Mouse (Mus musculus) embryonic facial prominence, embryonic 13.5 days (tissue): Measurements from ENCODE around the gene Qars. TPM values are rescaled to one million over a fixed set of nuclear protein-coding genes. Genes with fewer than 3 reads are reported as not detected.

Source experiments
- ATAC-seq: fragments of 200-750 bp; cut with Nextera tagmentation; 2 replicates; pipeline ENCODE4 v1.8.0; 2017; ENCODE audit warnings: low read depth; ENCODE audit not compliant: insufficient number of reproducible peaks, insufficient read depth, low FRiP score, low TSS enrichment
- H3K27ac ChIP-seq: fragments of 300-500 bp; sonication (generic); 2 replicates; pipeline ENCODE4 v1.5.1; 2015; ENCODE audit warnings: moderate library complexity, mild to moderate bottlenecking, inconsistent platforms
- H3K27me3 ChIP-seq: fragments of 300-500 bp; sonication (generic); 2 replicates; pipeline ENCODE4 v1.6.1; 2015; ENCODE audit warnings: mild to moderate bottlenecking, inconsistent platforms
- H3K36me3 ChIP-seq: fragments of 300-500 bp; sonication (generic); 2 replicates; pipeline ENCODE4 v1.6.1; 2015; ENCODE audit warnings: mild to moderate bottlenecking, inconsistent platforms
- H3K4me1 ChIP-seq: fragments of 300-500 bp; sonication (generic); 2 replicates; pipeline ENCODE4 v1.6.1; 2015; ENCODE audit warnings: inconsistent platforms
- H3K4me2 ChIP-seq: fragments of 300-500 bp; sonication (generic); 2 replicates; pipeline ENCODE4 v1.6.1; 2015; ENCODE audit warnings: moderate library complexity, mild to moderate bottlenecking, inconsistent platforms
- H3K4me3 ChIP-seq: fragments of 300-500 bp; sonication (generic); 2 replicates; pipeline ENCODE4 v1.5.1; 2015; ENCODE audit warnings: mild to moderate bottlenecking, inconsistent platforms
- H3K9ac ChIP-seq: fragments of 300-500 bp; sonication (generic); 2 replicates; pipeline ENCODE4 v1.6.1; 2015; ENCODE audit warnings: mild to moderate bottlenecking, inconsistent platforms
- H3K9me3 ChIP-seq: fragments of 300-500 bp; sonication (generic); 2 replicates; pipeline ENCODE4 v1.6.1; 2016; ENCODE audit warnings: inconsistent platforms
- WGBS: fragments of 180-500 bp; shearing (Covaris S2); methylation state at CpG from one replicate; pipeline ENCODE4 v1.1.7; 2015; ENCODE audit warnings: mixed read lengths; 5-methylcytosine and 5-hydroxymethylcytosine counted together
- polyA plus RNA-seq: library from polyadenylated mRNA; unstranded; fragments of >200 nt; fragmentation: Nextera tagmentation; extraction: Ambion mirVana; gene quantifications from 2 replicates; pipeline ENCODE4 v1.2.1, GENCODE M21; 2015

Gene Qars
- polyA plus RNA-seq, 1 experiment from 2014 or later: 124 TPM

GRCm38 (mm10) chr9:108478638-108479156 is 28.8 kb upstream of the Qars start:
- ATAC-seq: peak; percentile 71; the same call in 1 of the 2 replicates
- H3K36me3 ChIP-seq: peaks cover 32% of the 10 kb centered on the region
- no peaks in the 10 kb centered on the region for H3K27me3 ChIP-seq
- H3K4me1 ChIP-seq: peaks cover 26% of the 10 kb centered on the region
- H3K4me3 ChIP-seq: peak overlapping the region; percentile 68
- H3K9ac ChIP-seq: peak overlapping the region; percentile 75
- H3K4me2 ChIP-seq: peak overlapping the region; percentile 95
- peak overlapping the region; percentile 90 for H3K27ac ChIP-seq
- H3K9me3 ChIP-seq: no peaks in the 10 kb centered on the region
- WGBS: 1% methylated on average over 20 of the region's 20 CpGs

GRCm38 (mm10) chr9:108479241-108479640 is 28.3 kb upstream of the Qars start:
- Histone ChIP-seq H3K36me3 (peaks cover 37% of the 10 kb centered on the region), H3K27me3 (no peaks in the 10 kb centered on the region), H3K4me1 (peaks cover 26% of the 10 kb centered on the region), H3K9me3 (no peaks in the 10 kb centered on the region), H3K9ac (0 out of 2 replicates have a peak overlapping the region, but pooled peaks have one; percentile 75), H3K4me2 (peak overlapping the region; percentile 95), H3K4me3 (peak overlapping the region; percentile 68), H3K27ac (peak overlapping the region; percentile 90)
- WGBS: 36% methylated on average over 11 of the region's 11 CpGs
- ATAC-seq: 0 out of 2 replicates have a peak, but pooled peaks have one; percentile 4

- peaks cover 26% of the 10 kb centered on the region for H3K4me1 ChIP-seq
- peaks cover 41% of the 10 kb centered on the region for H3K36me3 ChIP-seq
- no peaks in the 10 kb centered on the region for H3K9me3 ChIP-seq
- peak within 1 kb of the TSS; percentile 68 for H3K4me3 ChIP-seq
- 9% methylated on average over 10 of the region's 10 CpGs for WGBS
- H3K4me2 ChIP-seq: peak within 1 kb of the TSS; percentile 95
- peak within 1 kb of the TSS; percentile 90 for H3K27ac ChIP-seq
- ATAC-seq: peak; percentile 15; the same call in 1 of the 2 replicates
- H3K27me3 ChIP-seq: no peaks in the 10 kb centered on the region
- peak within 1 kb of the TSS; percentile 86 for H3K9ac ChIP-seq
These were observed 27.7 kb upstream of the Qars start, which contains the start of gene Lamb2 for GRCm38 (mm10) chr9:108479721-108480351. TSS of gene Lamb2 (plus strand) at chr9:108479736.

- Histone ChIP-seq H3K36me3 (peaks cover 53% of the 10 kb centered on the region), H3K9me3 (no peaks in the 10 kb centered on the region), H3K4me1 (peaks cover 26% of the 10 kb centered on the region), H3K9ac (peak overlapping the region; percentile 86), H3K27ac (no peak overlapping the region), H3K4me2 (peak overlapping the region; percentile 95), H3K27me3 (no peaks in the 10 kb centered on the region), H3K4me3 (peak overlapping the region; percentile 68)
- ATAC-seq: no peak
- 92% methylated on average over 28 of the region's 28 CpGs for WGBS
These were observed 26.5 kb upstream of the Qars start for GRCm38 (mm10) chr9:108480813-108481519.

GRCm38 (mm10) chr9:108481520-108482210 is 25.8 kb upstream of the Qars start:
- Histone ChIP-seq H3K4me3 (no peak overlapping the region), H3K36me3 (peaks cover 60% of the 10 kb centered on the region), H3K4me1 (peaks cover 26% of the 10 kb centered on the region), H3K27ac (no peak overlapping the region), H3K9ac (peak overlapping the region; percentile 86), H3K4me2 (peak overlapping the region; percentile 95; the same call in 1 of the 2 replicates), H3K27me3 (no peaks in the 10 kb centered on the region), H3K9me3 (no peaks in the 10 kb centered on the region)
- 92% methylated on average over 19 of the region's 19 CpGs for WGBS
- ATAC-seq: no peak

GRCm38 (mm10) chr9:108483051-108483790 is 24.3 kb upstream of the Qars start:
- Histone ChIP-seq H3K4me2 (no peak overlapping the region), H3K4me3 (no peak overlapping the region), H3K9ac (no peak overlapping the region), H3K27me3 (no peaks in the 10 kb centered on the region), H3K36me3 (peaks cover 75% of the 10 kb centered on the region), H3K4me1 (peaks cover 26% of the 10 kb centered on the region), H3K9me3 (no peaks in the 10 kb centered on the region), H3K27ac (no peak overlapping the region)
- WGBS: 92% methylated on average over 18 of the region's 18 CpGs
- no peak for ATAC-seq

- H3K9me3 ChIP-seq: no peaks in the 10 kb centered on the region
- H3K9ac ChIP-seq: no peak overlapping the region
- WGBS: 90% methylated on average over 15 of the region's 15 CpGs
- H3K4me2 ChIP-seq: no peak overlapping the region
- peaks cover 83% of the 10 kb centered on the region for H3K36me3 ChIP-seq
- H3K27ac ChIP-seq: no peak overlapping the region
- H3K4me3 ChIP-seq: no peak overlapping the region
- no peak for ATAC-seq
- H3K27me3 ChIP-seq: no peaks in the 10 kb centered on the region
- H3K4me1 ChIP-seq: peaks cover 21% of the 10 kb centered on the region
These were observed 23.5 kb upstream of the Qars start for GRCm38 (mm10) chr9:108484021-108484420.

- Histone ChIP-seq H3K9me3 (no peaks in the 10 kb centered on the region), H3K36me3 (peaks cover 96% of the 10 kb centered on the region), H3K4me1 (peaks cover 20% of the 10 kb centered on the region), H3K9ac (no peak overlapping the region), H3K27me3 (no peaks in the 10 kb centered on the region), H3K27ac (no peak overlapping the region), H3K4me3 (no peak overlapping the region), H3K4me2 (no peak overlapping the region)
- 94% methylated on average over 19 of the region's 19 CpGs for WGBS
- ATAC-seq: no peak
These were observed 22.1 kb upstream of the Qars start for GRCm38 (mm10) chr9:108485301-108485875.

GRCm38 (mm10) chr9:108486973-108487530 is 20.5 kb upstream of the Qars start:
- no peaks in the 10 kb centered on the region for H3K27me3 ChIP-seq
- 0 out of 2 replicates have a peak overlapping the region, but pooled peaks have one; percentile 2 for H3K9ac ChIP-seq
- H3K4me2 ChIP-seq: no peak overlapping the region
- peaks cover 83% of the 10 kb centered on the region for H3K36me3 ChIP-seq
- H3K27ac ChIP-seq: no peak overlapping the region; the same call in 1 of the 2 replicates
- H3K9me3 ChIP-seq: no peaks in the 10 kb centered on the region
- ATAC-seq: no peak
- no peak overlapping the region for H3K4me3 ChIP-seq
- H3K4me1 ChIP-seq: peaks cover 17% of the 10 kb centered on the region
- 93% methylated on average over 8 of the region's 8 CpGs for whole genome bisulfite sequencing

GRCm38 (mm10) chr9:108488403-108488802 is 19.1 kb upstream of the Qars start:
- Histone ChIP-seq H3K27me3 (no peaks in the 10 kb centered on the region), H3K4me1 (peaks cover 23% of the 10 kb centered on the region), H3K4me3 (no peak overlapping the region), H3K36me3 (peaks cover 83% of the 10 kb centered on the region), H3K4me2 (no peak overlapping the region), H3K9ac (no peak overlapping the region), H3K9me3 (no peaks in the 10 kb centered on the region), H3K27ac (no peak overlapping the region)
- no peak for ATAC-seq
- WGBS: 95% methylated on average over 17 of the region's 17 CpGs
